Mouse (Mus musculus) cortical plate, adult 2 months (tissue): ENCODE measurements around the gene Trnau1ap.

ENCODE experiments used
- CTCF ChIP-seq: fragments of 200-500 bp; IDR thresholded peaks from 2 replicates; pipeline ENCODE4 v1.5.1; 2011; ENCODE audit warnings: mild to moderate bottlenecking, control low read depth, low read length; ENCODE audit not compliant: insufficient read depth; ENCODE audit errors: extremely low read depth
- POLR2A ChIP-seq: fragments of 200-500 bp; IDR thresholded peaks from 2 replicates; pipeline ENCODE4 v1.6.1; 2011; ENCODE audit warnings: mild to moderate bottlenecking, low read length, control low read depth; ENCODE audit not compliant: insufficient read depth; ENCODE audit errors: extremely low read depth

DNA sequence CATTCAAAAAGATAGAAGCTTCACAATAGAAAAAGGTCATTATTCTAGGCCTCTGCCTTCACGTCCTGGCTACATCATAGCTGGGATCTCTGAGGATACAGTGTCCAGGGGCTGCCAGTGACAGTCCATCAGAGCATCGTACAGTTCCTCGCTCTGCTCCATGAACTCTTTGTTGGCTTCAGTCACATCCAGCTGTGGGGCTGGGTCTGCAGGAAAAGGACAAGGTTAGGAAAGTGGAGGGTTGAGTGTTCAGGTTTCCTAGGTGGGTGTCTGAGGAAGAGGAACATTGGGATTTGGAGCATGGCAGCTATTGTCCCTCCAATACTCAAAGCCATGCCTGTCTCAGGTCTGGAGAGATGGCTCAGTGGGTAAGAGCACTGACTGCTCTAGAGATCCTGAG lies 17.5 kb downstream of the Trnau1ap start:
- TF ChIP-seq CTCF (no peak), POLR2A (no peak)
